Mouse (Mus musculus): ENCODE measurements around the gene Zfp985.
"Not testable (repeated sequence)": the region's sequence is repeated elsewhere in the genome, so short reads cannot be mapped to it uniquely, and the experiment has no call there.

GRCm38 (mm10) chr4:147579371-147579770 lies 26.3 kb downstream of the Zfp985 start:
- not testable (repeated sequence) for TF ChIP-seq GATA1 (IDR thresholded peaks at IDR 0.05; ENCODE audit: borderline replicate concordance, low read length); CTCF (IDR thresholded peaks at IDR 0.05; ENCODE audit: low read depth, low read length); TAL1 (conservative IDR thresholded peaks at IDR 0.05; ENCODE audit: low read depth, low read length); GATA2 (IDR thresholded peaks at IDR 0.05; ENCODE audit: borderline replicate concordance, low read depth, low read length)

Data from G1E (cell line).